Mouse (Mus musculus) embryo, embryonic 11 days (tissue): ENCODE results near the gene Lmntd2.

Experiments
- DNase-seq: peaks from one replicate; pipeline ENCODE4 v3.0.0-alpha.2; 2015

The Lmntd2 gene

GRCm38 (mm10) chr7:141215880-141216733 lies 2.2 kb upstream of the Lmntd2 start:
- DNase-seq, result peak; percentile 78

- peak; percentile 99 for DNase-seq
Measured at GRCm38 (mm10) chr7:141215101-141215879, 1.4 kb upstream of the Lmntd2 start, which contains the start of gene Rassf7. Gene Rassf7 (plus strand): TSS chr7:141215860.

- DNase-seq, result no peak
Measured at GRCm38 (mm10) chr7:141214310-141214709, 430 bp upstream of the Lmntd2 start.

- no peak for DNase-seq
Measured at GRCm38 (mm10) chr7:141213133-141213532, 747 bp downstream of the Lmntd2 start.

- no peak for DNase-seq
Measured at GRCm38 (mm10) chr7:141210606-141211131, 3.2 kb downstream of the Lmntd2 start.

- no peak for DNase-seq
Measured at GRCm38 (mm10) chr7:141210137-141210536, 3.7 kb downstream of the Lmntd2 start.

GRCm38 (mm10) chr7:141209526-141209925 lies 4.4 kb downstream of the Lmntd2 start:
- DNase-seq, result no peak

GRCm38 (mm10) chr7:141206182-141206937 lies 7.5 kb downstream of the Lmntd2 start:
- DNase-seq, result no peak

- DNase-seq, result no peak
Measured at GRCm38 (mm10) chr7:141205504-141205903, 8.4 kb downstream of the Lmntd2 start.

GRCm38 (mm10) chr7:141204546-141204945 lies 9.3 kb downstream of the Lmntd2 start:
- no peak for DNase-seq

GRCm38 (mm10) chr7:141198121-141198520 lies 15.8 kb downstream of the Lmntd2 start:
- no peak for DNase-seq

GRCm38 (mm10) chr7:141196619-141197282 lies 17.1 kb downstream of the Lmntd2 start:
- DNase-seq, result no peak

GRCm38 (mm10) chr7:141195754-141196153 lies 18.1 kb downstream of the Lmntd2 start:
- no peak for DNase-seq

- DNase-seq, result peak; percentile 97
Measured at GRCm38 (mm10) chr7:141194830-141195229, 19.1 kb downstream of the Lmntd2 start.

GRCm38 (mm10) chr7:141194409-141194808 lies 19.5 kb downstream of the Lmntd2 start:
- DNase-seq, result no peak

GRCm38 (mm10) chr7:141193948-141194347 lies 19.9 kb downstream of the Lmntd2 start, which contains the start of the genes Hras and Lrrc56:
Gene Hras (minus strand): TSS chr7:141194005.
Gene Lrrc56 (plus strand): TSS chr7:141194157.
- peak; percentile 99 for DNase-seq

- DNase-seq, result no peak
Measured at GRCm38 (mm10) chr7:141193348-141193856, 20.5 kb downstream of the Lmntd2 start.

GRCm38 (mm10) chr7:141192776-141193347 lies 21.0 kb downstream of the Lmntd2 start:
- DNase-seq, result no peak

- no peak for DNase-seq
Measured at GRCm38 (mm10) chr7:141191796-141192685, 21.8 kb downstream of the Lmntd2 start.

- DNase-seq, result no peak
Measured at GRCm38 (mm10) chr7:141191036-141191435, 22.8 kb downstream of the Lmntd2 start.
